12 mouse cellular contexts compared by ENCODE assay signal in the genomic region with DNA sequence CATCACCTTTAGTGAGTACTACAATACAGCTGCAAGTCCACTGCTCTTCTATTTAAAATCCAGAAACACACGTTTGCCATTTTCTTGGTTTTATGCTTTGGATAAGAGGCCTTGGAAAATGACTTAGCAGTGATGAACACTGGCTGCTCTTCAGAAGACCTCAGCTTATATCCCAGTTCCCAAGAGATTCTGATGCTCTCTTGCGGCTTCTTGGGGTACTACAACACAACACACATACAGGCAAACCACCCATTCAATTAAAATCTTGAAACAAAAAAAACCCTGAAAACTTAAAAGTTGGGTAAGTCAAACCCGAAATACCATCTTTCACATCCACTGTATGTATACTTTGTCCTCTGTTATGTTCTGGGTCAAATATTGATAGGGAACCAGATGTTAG. TPM values are rescaled to one million over a fixed set of nuclear protein-coding genes. Genes with fewer than 3 reads are reported as not detected.
A peak's percentile ranks its signal among the peaks of the same experiment; 100 is the strongest.
DNase-seq lines count a peak whose midpoint lies in the region; ATAC-seq and TF ChIP-seq lines count a peak whose summit lies in the region.
"Had no signal": no experiment of that assay in that cellular context is flagged by ENCODE, and none has a peak within 500 bp of the region (broad histone marks: within the 10 kb centered on the region; RNA-seq: fewer than 3 reads in every experiment).

No protein-coding gene starts in this region.

- peaks cover 77% of the 10 kb centered on the region for H3K36me3 ChIP-seq in lung, embryonic 14.5 days (ENCODE audit: insufficient read depth)
- H3K36me3 ChIP-seq in G1E (replicated peaks) = peaks cover 87% of the 10 kb centered on the region

- no peak for ATAC-seq in lung, embryonic 14.5 days (ENCODE audit: insufficient read depth)
- no peak for ATAC-seq in G1E (ENCODE audit: extremely low read depth, insufficient number of reproducible peaks, low FRiP score, poor library complexity, severe bottlenecking)

- no peak overlapping the region for H3K9ac ChIP-seq in lung, embryonic 14.5 days
- H3K9ac ChIP-seq: embryonic facial prominence, embryonic 12.5 days; lung, embryonic 15.5 days; stomach, embryonic 15.5 days had no signal

- TF ChIP-seq CTCF in lung, embryonic 14.5 days (IDR thresholded peaks at IDR 0.05; ENCODE audit: low read depth) = peak; percentile 59
- 0 out of 2 replicates have a peak, but pooled peaks have one; percentile 34 for TF ChIP-seq CTCF in G1E (IDR thresholded peaks at IDR 0.05; ENCODE audit: low read depth, low read length)

- no peak overlapping the region for H3K4me2 ChIP-seq in lung, embryonic 14.5 days
- H3K4me2 ChIP-seq: embryonic facial prominence, embryonic 12.5 days; lung, embryonic 15.5 days; stomach, embryonic 15.5 days had no signal

- H3K27me3 ChIP-seq in lung, embryonic 14.5 days (ENCODE audit: insufficient read depth, low read length) = no peaks in the 10 kb centered on the region
- no peaks in the 10 kb centered on the region for H3K27me3 ChIP-seq in G1E (ENCODE audit: insufficient read depth, low read length)
- H3K27me3 ChIP-seq: embryonic facial prominence, embryonic 12.5 days; lung, embryonic 15.5 days; stomach, embryonic 15.5 days had no signal

- H3K27ac ChIP-seq in lung, embryonic 14.5 days (ENCODE audit: low read depth) = no peak overlapping the region
- H3K27ac ChIP-seq: embryonic facial prominence, embryonic 12.5 days; lung, embryonic 15.5 days; stomach, embryonic 15.5 days had no signal

- no peaks in the 10 kb centered on the region for H3K9me3 ChIP-seq in lung, embryonic 14.5 days (ENCODE audit: low read depth, low read length)
- H3K9me3 ChIP-seq in G1E (replicated peaks) = no peaks in the 10 kb centered on the region
- H3K9me3 ChIP-seq: embryonic facial prominence, embryonic 12.5 days; lung, embryonic 15.5 days; stomach, embryonic 15.5 days had no signal

- peaks cover 3% of the 10 kb centered on the region; the same call in 1 of the 2 replicates for H3K4me1 ChIP-seq in lung, embryonic 14.5 days (ENCODE audit: insufficient read depth)
- H3K4me1 ChIP-seq in G1E (ENCODE audit: insufficient read depth, low read depth, low read length) = peaks cover 11% of the 10 kb centered on the region

- H3K4me3 ChIP-seq in lung, embryonic 14.5 days (ENCODE audit: low read depth, low read length) = no peak overlapping the region
- no peak overlapping the region for H3K4me3 ChIP-seq in G1E (ENCODE audit: low read depth, low read length)
- H3K4me3 ChIP-seq: embryonic facial prominence, embryonic 12.5 days; lung, embryonic 15.5 days; stomach, embryonic 15.5 days had no signal

- 49% methylated on average over 3 of the region's 3 CpGs for WGBS in lung, embryonic 14.5 days

- DNase-seq in heart, postnatal 4 days = peak; percentile 58
- DNase-seq in heart, adult 9 months (ENCODE audit: low spot score in 2 of 2) = no peak
- peak; percentile 73 for DNase-seq in lung, embryonic 14.5 days
- DNase-seq in lung, adult 18-20 months = no peak
- no peak for DNase-seq in G1E (ENCODE audit: low spot score)
- peak; percentile 56 for DNase-seq in naive thymus-derived CD4-positive, alpha-beta T cell, adult 2 months (ENCODE audit: low read depth)
- no peak for DNase-seq in cerebellum, adult 9-10 months
- DNase-seq: adrenal gland, adult 2 months; gastrocnemius, postnatal 10 days had no signal

RNA-seq across cellular contexts. Expression of gene Paf1, which starts 5.2 kb away (rescaled TPM):
- total RNA-seq in heart, postnatal 4 days (2021) = 10 to 100 TPM; 50.1 to 53.5 TPM
- 73.1 and 75.4 TPM in 2 replicates for polyA plus RNA-seq in lung, embryonic 14.5 days (2014; fragmentation: Nextera tagmentation; extraction: Ambion mirVana)
- total RNA-seq in G1E (2014; fragmentation: Nextera tagmentation) (66.6 and 68.5 TPM in 2 replicates), G1E (2017) (69.1 and 96.2 TPM in 2 replicates)
- 103 and 170 TPM in 2 replicates for polyA plus RNA-seq in G1E (2012)

RNA-seq across cellular contexts. Expression of gene Med29, which starts 5.5 kb away (rescaled TPM):
- 10 to 100 TPM; 22.9 to 24.5 TPM for total RNA-seq in heart, postnatal 4 days (2021)
- 45.9 and 49.1 TPM in 2 replicates for polyA plus RNA-seq in lung, embryonic 14.5 days (2014; fragmentation: Nextera tagmentation; extraction: Ambion mirVana)
- total RNA-seq in G1E (2014; fragmentation: Nextera tagmentation) = 15.4 and 21.9 TPM in 2 replicates
- total RNA-seq in G1E (2017) = 17.7 and 21.0 TPM in 2 replicates
- 11.2 and 14.8 TPM in 2 replicates for polyA plus RNA-seq in G1E (2012)

RNA-seq across cellular contexts. Expression of gene Zfp36, which starts 17.9 kb away (rescaled TPM):
- 10 to 100 TPM; 12.7 to 12.9 TPM for total RNA-seq in heart, postnatal 4 days (2021)
- 12.9 and 13.2 TPM in 2 replicates for polyA plus RNA-seq in lung, embryonic 14.5 days (2014; fragmentation: Nextera tagmentation; extraction: Ambion mirVana)
- 39.0 and 42.8 TPM in 2 replicates for total RNA-seq in G1E (2014; fragmentation: Nextera tagmentation)
- 20.4 and 21.3 TPM in 2 replicates for total RNA-seq in G1E (2017)
- 25.5 and 28.3 TPM in 2 replicates for polyA plus RNA-seq in G1E (2012)

RNA-seq across cellular contexts. Expression of gene Plekhg2, which starts 25.6 kb away (rescaled TPM):
- 10 to 100 TPM; 42.1 to 42.9 TPM for total RNA-seq in heart, postnatal 4 days (2021)
- polyA plus RNA-seq in lung, embryonic 14.5 days (2014; fragmentation: Nextera tagmentation; extraction: Ambion mirVana) = 74.1 and 75.1 TPM in 2 replicates
- total RNA-seq in G1E (2014; fragmentation: Nextera tagmentation) (2.9 and 5.2 TPM in 2 replicates), G1E (2017) (1.7 and 3.4 TPM in 2 replicates)
- polyA plus RNA-seq in G1E (2012) = 8.0 and 8.2 TPM in 2 replicates

RNA-seq across cellular contexts. Expression of gene Gmfg, which starts 39.2 kb away (rescaled TPM):
- total RNA-seq in heart, postnatal 4 days (2021) = 1 to 10 TPM; 7.1 to 7.5 TPM
- polyA plus RNA-seq in lung, embryonic 14.5 days (2014; fragmentation: Nextera tagmentation; extraction: Ambion mirVana) = 30.5 and 37.0 TPM in 2 replicates
- total RNA-seq in G1E (2014; fragmentation: Nextera tagmentation) (38.5 and 40.1 TPM in 2 replicates), G1E (2017) (249 and 272 TPM in 2 replicates)
- polyA plus RNA-seq in G1E (2012) = 7.9 and 8.4 TPM in 2 replicates

Comparison
In these comparisons a context has a peak if more than half of its experiments do, and no peak if none do; other contexts are left out.
1. DNase-seq: peak in heart, postnatal 4 days (single experiment), lung, embryonic 14.5 days (single experiment) and naive thymus-derived CD4-positive, alpha-beta T cell, adult 2 months (single experiment); none in heart, adult 9 months (0 of 2), lung, adult 18-20 months (0 of 2), G1E (single experiment) and cerebellum, adult 9-10 months (single experiment).